Mouse (Mus musculus) testis, adult 2 months (tissue): ENCODE data around the gene Leng8.

Experiments
- CTCF ChIP-seq: fragments of 200-500 bp; IDR thresholded peaks from 2 replicates; pipeline ENCODE4 v1.5.1; 2012; ENCODE audit warnings: low read depth, mild to moderate bottlenecking, inconsistent platforms, low read length, moderate library complexity; ENCODE audit not compliant: control insufficient read depth, insufficient read depth, insufficient replicate concordance
- POLR2A ChIP-seq: fragments of 200-500 bp; IDR thresholded peaks from 2 replicates; pipeline ENCODE4 v1.6.1; 2012; ENCODE audit warnings: low read depth, mild to moderate bottlenecking, inconsistent platforms, low read length, moderate library complexity; ENCODE audit not compliant: control insufficient read depth

DNA sequence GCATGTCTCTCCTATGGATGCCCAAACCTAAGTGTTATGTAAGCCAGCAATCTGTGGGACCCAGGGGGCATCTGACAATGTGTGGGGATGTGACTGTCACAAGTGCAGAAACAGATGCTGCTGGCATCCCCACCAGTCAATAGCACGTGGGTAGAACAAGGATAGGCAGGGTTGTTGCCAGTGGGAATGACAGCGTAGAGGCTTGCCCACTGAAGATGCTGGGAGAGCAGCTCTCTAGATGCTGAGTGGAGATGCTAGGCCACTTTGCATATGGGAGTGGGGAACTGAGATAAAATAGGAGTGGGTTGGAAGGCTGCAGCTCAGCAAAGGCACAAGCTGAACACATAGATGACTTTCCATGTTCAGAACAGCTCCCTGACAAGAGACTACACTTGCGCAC is 4.3 kb upstream of the Leng8 start:
- TF ChIP-seq CTCF (no peak), POLR2A (no peak)
